Mouse (Mus musculus) myocyte (in vitro differentiated cells): ENCODE results near the gene Adcy6. TPM values are rescaled to one million over a fixed set of nuclear protein-coding genes. Genes with fewer than 3 reads are reported as not detected.

Experiments
- H3K27me3 ChIP-seq: one replicate; pipeline ENCODE4 v1.6.1; 2011; ENCODE audit not compliant: control insufficient read depth, insufficient read depth, insufficient read length
- H3K36me3 ChIP-seq: one replicate; pipeline ENCODE4 v1.6.1; 2011; ENCODE audit not compliant: control insufficient read depth, insufficient read depth
- H3K4me2 ChIP-seq: one replicate; pipeline ENCODE4 v1.6.1; 2011; ENCODE audit warnings: low read depth, control low read depth
- H3K4me3 ChIP-seq: one replicate; pipeline ENCODE4 v1.5.1; 2011; ENCODE audit warnings: mild to moderate bottlenecking, control low read depth, moderate library complexity
- H3K79me2 ChIP-seq: one replicate; pipeline ENCODE4 v1.6.1; 2011; ENCODE audit not compliant: control insufficient read depth, insufficient read depth
- H3ac ChIP-seq: one replicate; pipeline ENCODE4 v1.6.1; 2011; ENCODE audit not compliant: control insufficient read depth, insufficient read length
- CEBPB ChIP-seq: IDR thresholded peaks from 2 replicates; pipeline ENCODE4 v1.6.1; 2011; ENCODE audit warnings: mild to moderate bottlenecking, moderate library complexity; ENCODE audit not compliant: poor library complexity, insufficient read depth, severe bottlenecking
- E2F4 ChIP-seq: IDR thresholded peaks from one replicate; pipeline ENCODE4 v1.6.1; 2011; ENCODE audit warnings: mild to moderate bottlenecking, control low read depth, moderate library complexity; ENCODE audit not compliant: insufficient read depth
- MAX ChIP-seq: IDR thresholded peaks from one replicate; pipeline ENCODE4 v1.6.1; 2011; ENCODE audit warnings: low read depth, mild to moderate bottlenecking, control low read depth
- MYOD1 ChIP-seq, 3 experiments: IDR thresholded peaks; one replicate each; pipeline ENCODE4 v1.6.1; 2011; ENCODE audit warnings: control low read depth in 2 of 3, low read depth in 2 of 3, mild to moderate bottlenecking in 2 of 3, moderate library complexity in 1 of 3; ENCODE audit not compliant: insufficient read length in 2 of 3, control insufficient read depth in 1 of 3
- MYOG ChIP-seq, 3 experiments: IDR thresholded peaks; one replicate each; pipeline ENCODE4 v1.6.1; 2011; ENCODE audit warnings: control low read depth in 2 of 3, low read depth in 2 of 3, mild to moderate bottlenecking in 2 of 3; ENCODE audit not compliant: insufficient read length in 2 of 3, control insufficient read depth in 1 of 3, insufficient read depth in 1 of 3
- POLR2A ChIP-seq: IDR thresholded peaks from one replicate; pipeline ENCODE4 v1.6.1; 2011; ENCODE audit warnings: low read depth, mild to moderate bottlenecking, control low read depth, moderate library complexity; ENCODE audit not compliant: insufficient read length
- POLR2AphosphoS2 ChIP-seq: IDR thresholded peaks from one replicate; pipeline ENCODE4 v1.6.1; 2011; ENCODE audit warnings: low read depth, control low read depth; ENCODE audit not compliant: insufficient read length
- REST ChIP-seq: IDR thresholded peaks from one replicate; pipeline ENCODE4 v1.6.1; 2011; ENCODE audit warnings: mild to moderate bottlenecking, control low read depth, moderate library complexity; ENCODE audit not compliant: insufficient read depth, insufficient read length
- SRF ChIP-seq: IDR thresholded peaks from one replicate; pipeline ENCODE4 v1.6.1; 2011; ENCODE audit warnings: low read depth; ENCODE audit not compliant: control insufficient read depth, insufficient read length
- TCF12 ChIP-seq: IDR thresholded peaks from one replicate; pipeline ENCODE4 v1.6.1; 2011; ENCODE audit warnings: mild to moderate bottlenecking, control low read depth; ENCODE audit not compliant: poor library complexity, insufficient read depth, severe bottlenecking
- TCF3 ChIP-seq: IDR thresholded peaks from one replicate; pipeline ENCODE4 v1.6.1; 2011; ENCODE audit warnings: low read depth, control low read depth; ENCODE audit not compliant: insufficient read length
- USF1 ChIP-seq: IDR thresholded peaks from one replicate; pipeline ENCODE4 v1.6.1; 2011; ENCODE audit warnings: low read depth, mild to moderate bottlenecking, control low read depth, moderate library complexity
- polyA plus RNA-seq: library from polyadenylated mRNA; unstranded; fragments of >200 nt; fragmentation: generic; extraction: Trizol; gene quantifications from one replicate; pipeline ENCODE4 v1.2.1, GENCODE M21; 2012; ENCODE audit warnings: missing spikeins

Adcy6 gene
- polyA plus RNA-seq, 1 experiment: 32.4 TPM

GRCm38 (mm10) chr15:98579795-98580464, 29.9 kb downstream of the Adcy6 start:
- Histone ChIP-seq H3K4me2 (no peak overlapping the region), H3ac (no peak overlapping the region), H3K79me2 (no peaks in the 10 kb centered on the region), H3K36me3 (no peaks in the 10 kb centered on the region), H3K4me3 (no peak overlapping the region), H3K27me3 (no peaks in the 10 kb centered on the region)
- no peak for TF ChIP-seq POLR2A
- no peak for TF ChIP-seq SRF
- TF ChIP-seq TCF12: no peak
- TF ChIP-seq POLR2AphosphoS2: no peak
- no peak for TF ChIP-seq CEBPB
- TF ChIP-seq USF1: no peak
- no peak for TF ChIP-seq TCF3
- TF ChIP-seq E2F4: no peak
- TF ChIP-seq MYOD1 (IDR thresholded peaks at IDR 0.05; ENCODE audit: control insufficient read depth in 1 of 3, insufficient read length in 2 of 3, low read depth in 2 of 3): no peak
- no peak for TF ChIP-seq REST
- no peak for TF ChIP-seq MAX

GRCm38 (mm10) chr15:98579310-98579709, 30.6 kb downstream of the Adcy6 start:
- Histone ChIP-seq H3K27me3 (no peaks in the 10 kb centered on the region), H3ac (no peak overlapping the region), H3K79me2 (no peaks in the 10 kb centered on the region), H3K4me3 (no peak overlapping the region), H3K4me2 (no peak overlapping the region), H3K36me3 (no peaks in the 10 kb centered on the region)
- TF ChIP-seq USF1: no peak
- no peak for TF ChIP-seq SRF
- no peak for TF ChIP-seq REST
- no peak for TF ChIP-seq POLR2AphosphoS2
- no peak for TF ChIP-seq MYOD1 (IDR thresholded peaks at IDR 0.05; ENCODE audit: control insufficient read depth in 1 of 3, insufficient read length in 2 of 3, low read depth in 2 of 3)
- TF ChIP-seq TCF12: no peak
- no peak for TF ChIP-seq TCF3
- no peak for TF ChIP-seq POLR2A
- TF ChIP-seq MAX: no peak
- TF ChIP-seq CEBPB: no peak
- no peak for TF ChIP-seq E2F4
- no peak for TF ChIP-seq MYOG (IDR thresholded peaks at IDR 0.05; ENCODE audit: control insufficient read depth in 1 of 3, insufficient read depth in 1 of 3, insufficient read length in 2 of 3, low read depth in 2 of 3)

- peaks cover 10% of the 10 kb centered on the region for H3K79me2 ChIP-seq
- TF ChIP-seq MYOG (IDR thresholded peaks at IDR 0.05; ENCODE audit: control insufficient read depth in 1 of 3, insufficient read depth in 1 of 3, insufficient read length in 2 of 3, low read depth in 2 of 3): no peak
- TF ChIP-seq MAX: no peak
Observed at GRCm38 (mm10) chr15:98573293-98573692, 36.6 kb downstream of the Adcy6 start.

GRCm38 (mm10) chr15:98570873-98571538, 38.9 kb downstream of the Adcy6 start, which contains the start of the genes Ccnt1 and 4930415O20Rik:
Gene Ccnt1 (minus strand): TSS chr15:98570923.
Gene 4930415O20Rik (plus strand): TSS chr15:98571004.
- TF ChIP-seq TCF3 (no peak), TCF12 (no peak), REST (no peak), E2F4 (no peak), MYOD1 (IDR thresholded peaks at IDR 0.05; ENCODE audit: control insufficient read depth in 1 of 3, insufficient read length in 2 of 3, low read depth in 2 of 3) (no peak), MAX (no peak), POLR2A (no peak), CEBPB (no peak), POLR2AphosphoS2 (no peak), USF1 (no peak), SRF (no peak), MYOG (IDR thresholded peaks at IDR 0.05; ENCODE audit: control insufficient read depth in 1 of 3, insufficient read depth in 1 of 3, insufficient read length in 2 of 3, low read depth in 2 of 3) (no peak)
- Histone ChIP-seq H3ac (no peak within 1 kb of the TSS), H3K79me2 (peaks cover 30% of the 10 kb centered on the region), H3K27me3 (no peaks in the 10 kb centered on the region), H3K36me3 (no peaks in the 10 kb centered on the region), H3K4me3 (no peak within 1 kb of the TSS), H3K4me2 (no peak within 1 kb of the TSS)

More at GRCm38 (mm10) chr15:98573293-98573692, 36.6 kb downstream of the Adcy6 start:
- Histone ChIP-seq H3K4me3 (no peak overlapping the region), H3ac (no peak overlapping the region), H3K27me3 (no peaks in the 10 kb centered on the region), H3K36me3 (no peaks in the 10 kb centered on the region), H3K4me2 (no peak overlapping the region)

- TF ChIP-seq POLR2A: peak; percentile 54
- TF ChIP-seq POLR2AphosphoS2: peak; percentile 88
- TF ChIP-seq USF1: no peak
- Histone ChIP-seq H3ac (no peak overlapping the region), H3K27me3 (no peaks in the 10 kb centered on the region), H3K79me2 (peaks cover 41% of the 10 kb centered on the region), H3K36me3 (peaks cover under 1% of the 10 kb centered on the region), H3K4me3 (no peak overlapping the region), H3K4me2 (no peak overlapping the region)
Observed at GRCm38 (mm10) chr15:98569795-98570365, 40.0 kb downstream of the Adcy6 start.
